Mouse (Mus musculus): ENCODE measurements around the gene Hmcn1. TPM values are rescaled to one million over a fixed set of nuclear protein-coding genes. Genes with fewer than 3 reads are reported as not detected.

Gene Hmcn1
- polyA plus RNA-seq, 1 experiment from 2014 or later, result 18.1 TPM

GRCm38 (mm10) chr1:150587410-150587809, 405.8 kb downstream of the Hmcn1 start:
- ATAC-seq (replicated peaks; ENCODE audit: extremely low read depth, insufficient read depth, low FRiP score), result no peak
- no peaks in the 10 kb centered on the region for H3K4me1 ChIP-seq (ENCODE audit: control insufficient read depth, insufficient read depth, low read length)
- H3K4me2 ChIP-seq (ENCODE audit: low read depth, low read length), result no peak overlapping the region
- H3K36me3 ChIP-seq (ENCODE audit: control insufficient read depth, insufficient read depth), result peaks cover 22% of the 10 kb centered on the region; the same call in 1 of the 2 replicates
- H3K4me3 ChIP-seq (ENCODE audit: low read length), result no peak overlapping the region
- H3K9me3 ChIP-seq (replicated peaks; ENCODE audit: control insufficient read depth, low read length), result no peaks in the 10 kb centered on the region
- H3K27me3 ChIP-seq (ENCODE audit: control insufficient read depth, insufficient read depth, low read length), result no peaks in the 10 kb centered on the region
- no peak overlapping the region for H3K27ac ChIP-seq (ENCODE audit: low read length)
- H3K9ac ChIP-seq (ENCODE audit: low read length), result no peak overlapping the region

GRCm38 (mm10) chr1:150584477-150584876, 408.8 kb downstream of the Hmcn1 start:
- Histone ChIP-seq H3K9me3 (replicated peaks; ENCODE audit: control insufficient read depth, low read length) (no peaks in the 10 kb centered on the region), H3K4me1 (ENCODE audit: control insufficient read depth, insufficient read depth, low read length) (no peaks in the 10 kb centered on the region), H3K27ac (ENCODE audit: low read length) (no peak overlapping the region), H3K36me3 (ENCODE audit: control insufficient read depth, insufficient read depth) (peaks cover 26% of the 10 kb centered on the region; the same call in 1 of the 2 replicates), H3K4me3 (ENCODE audit: low read length) (no peak overlapping the region), H3K4me2 (ENCODE audit: low read depth, low read length) (no peak overlapping the region), H3K9ac (ENCODE audit: low read length) (no peak overlapping the region), H3K27me3 (ENCODE audit: control insufficient read depth, insufficient read depth, low read length) (no peaks in the 10 kb centered on the region)
- 76% methylated on average over 2 of the region's 2 CpGs for WGBS
- no peak for ATAC-seq (replicated peaks; ENCODE audit: extremely low read depth, insufficient read depth, low FRiP score)

GRCm38 (mm10) chr1:150583734-150584133, 409.5 kb downstream of the Hmcn1 start:
- Histone ChIP-seq H3K27ac (ENCODE audit: low read length) (no peak overlapping the region), H3K36me3 (ENCODE audit: control insufficient read depth, insufficient read depth) (peaks cover 29% of the 10 kb centered on the region; the same call in 1 of the 2 replicates), H3K4me1 (ENCODE audit: control insufficient read depth, insufficient read depth, low read length) (no peaks in the 10 kb centered on the region), H3K4me2 (ENCODE audit: low read depth, low read length) (no peak overlapping the region), H3K4me3 (ENCODE audit: low read length) (no peak overlapping the region), H3K9me3 (replicated peaks; ENCODE audit: control insufficient read depth, low read length) (no peaks in the 10 kb centered on the region), H3K9ac (ENCODE audit: low read length) (no peak overlapping the region), H3K27me3 (ENCODE audit: control insufficient read depth, insufficient read depth, low read length) (no peaks in the 10 kb centered on the region)
- 58% methylated on average over 8 of the region's 8 CpGs for WGBS
- no peak for ATAC-seq (replicated peaks; ENCODE audit: extremely low read depth, insufficient read depth, low FRiP score)

- no peaks in the 10 kb centered on the region for H3K4me1 ChIP-seq (ENCODE audit: control insufficient read depth, insufficient read depth, low read length)
- 57% methylated on average over 7 of the region's 7 CpGs for WGBS
Measured at GRCm38 (mm10) chr1:150580561-150580960, 412.7 kb downstream of the Hmcn1 start.

GRCm38 (mm10) chr1:150573407-150573806, 419.8 kb downstream of the Hmcn1 start:
- no peaks in the 10 kb centered on the region for H3K4me1 ChIP-seq (ENCODE audit: control insufficient read depth, insufficient read depth, low read length)
- H3K9ac ChIP-seq (ENCODE audit: low read length), result no peak overlapping the region
- H3K27me3 ChIP-seq (ENCODE audit: control insufficient read depth, insufficient read depth, low read length), result no peaks in the 10 kb centered on the region
- no peaks in the 10 kb centered on the region for H3K9me3 ChIP-seq (replicated peaks; ENCODE audit: control insufficient read depth, low read length)
- 88% methylated on average over 8 of the region's 8 CpGs for WGBS
- H3K36me3 ChIP-seq (ENCODE audit: control insufficient read depth, insufficient read depth), result peaks cover 14% of the 10 kb centered on the region
- ATAC-seq (replicated peaks; ENCODE audit: extremely low read depth, insufficient read depth, low FRiP score), result no peak
- no peak overlapping the region for H3K4me3 ChIP-seq (ENCODE audit: low read length)
- H3K27ac ChIP-seq (ENCODE audit: low read length), result no peak overlapping the region
- H3K4me2 ChIP-seq (ENCODE audit: low read depth, low read length), result no peak overlapping the region

More at GRCm38 (mm10) chr1:150580561-150580960, 412.7 kb downstream of the Hmcn1 start:
- no peak overlapping the region for H3K4me3 ChIP-seq (ENCODE audit: low read length)
- H3K27ac ChIP-seq (ENCODE audit: low read length), result no peak overlapping the region
- no peak overlapping the region for H3K9ac ChIP-seq (ENCODE audit: low read length)
- no peak for ATAC-seq (replicated peaks; ENCODE audit: extremely low read depth, insufficient read depth, low FRiP score)
- H3K36me3 ChIP-seq (ENCODE audit: control insufficient read depth, insufficient read depth), result peaks cover 14% of the 10 kb centered on the region
- H3K4me2 ChIP-seq (ENCODE audit: low read depth, low read length), result no peak overlapping the region
- H3K27me3 ChIP-seq (ENCODE audit: control insufficient read depth, insufficient read depth, low read length), result no peaks in the 10 kb centered on the region
- H3K9me3 ChIP-seq (replicated peaks; ENCODE audit: control insufficient read depth, low read length), result no peaks in the 10 kb centered on the region

- Histone ChIP-seq H3K4me3 (ENCODE audit: low read length) (no peak overlapping the region), H3K9ac (ENCODE audit: low read length) (no peak overlapping the region), H3K27ac (ENCODE audit: low read length) (no peak overlapping the region), H3K9me3 (replicated peaks; ENCODE audit: control insufficient read depth, low read length) (no peaks in the 10 kb centered on the region), H3K4me1 (ENCODE audit: control insufficient read depth, insufficient read depth, low read length) (no peaks in the 10 kb centered on the region), H3K27me3 (ENCODE audit: control insufficient read depth, insufficient read depth, low read length) (no peaks in the 10 kb centered on the region), H3K4me2 (ENCODE audit: low read depth, low read length) (no peak overlapping the region), H3K36me3 (ENCODE audit: control insufficient read depth, insufficient read depth) (peaks cover 11% of the 10 kb centered on the region; the same call in 1 of the 2 replicates)
- ATAC-seq (replicated peaks; ENCODE audit: extremely low read depth, insufficient read depth, low FRiP score), result no peak
- WGBS, result 74% methylated on average over 4 of the region's 4 CpGs
Measured at GRCm38 (mm10) chr1:150570562-150571156, 422.6 kb downstream of the Hmcn1 start.

GRCm38 (mm10) chr1:150569820-150570543, 423.3 kb downstream of the Hmcn1 start:
- Histone ChIP-seq H3K36me3 (ENCODE audit: control insufficient read depth, insufficient read depth) (peaks cover 12% of the 10 kb centered on the region; the same call in 1 of the 2 replicates), H3K9ac (ENCODE audit: low read length) (no peak overlapping the region), H3K27ac (ENCODE audit: low read length) (no peak overlapping the region), H3K9me3 (replicated peaks; ENCODE audit: control insufficient read depth, low read length) (no peaks in the 10 kb centered on the region), H3K27me3 (ENCODE audit: control insufficient read depth, insufficient read depth, low read length) (no peaks in the 10 kb centered on the region), H3K4me3 (ENCODE audit: low read length) (no peak overlapping the region), H3K4me2 (ENCODE audit: low read depth, low read length) (no peak overlapping the region), H3K4me1 (ENCODE audit: control insufficient read depth, insufficient read depth, low read length) (no peaks in the 10 kb centered on the region)
- 89% methylated on average over 5 of the region's 5 CpGs for WGBS
- ATAC-seq (replicated peaks; ENCODE audit: extremely low read depth, insufficient read depth, low FRiP score), result no peak

- ATAC-seq (replicated peaks; ENCODE audit: extremely low read depth, insufficient read depth, low FRiP score), result no peak
- Histone ChIP-seq H3K27me3 (ENCODE audit: control insufficient read depth, insufficient read depth, low read length) (no peaks in the 10 kb centered on the region), H3K4me1 (ENCODE audit: control insufficient read depth, insufficient read depth, low read length) (no peaks in the 10 kb centered on the region), H3K9ac (ENCODE audit: low read length) (no peak overlapping the region), H3K4me3 (ENCODE audit: low read length) (no peak overlapping the region), H3K36me3 (ENCODE audit: control insufficient read depth, insufficient read depth) (peaks cover 18% of the 10 kb centered on the region; the same call in 1 of the 2 replicates), H3K27ac (ENCODE audit: low read length) (no peak overlapping the region), H3K4me2 (ENCODE audit: low read depth, low read length) (no peak overlapping the region), H3K9me3 (replicated peaks; ENCODE audit: control insufficient read depth, low read length) (no peaks in the 10 kb centered on the region)
- 70% methylated on average over 4 of the region's 4 CpGs for WGBS
Measured at GRCm38 (mm10) chr1:150566287-150566686, 426.9 kb downstream of the Hmcn1 start.

- 78% methylated on average over 3 of the region's 3 CpGs for whole genome bisulfite sequencing
- no peak overlapping the region for H3K27ac ChIP-seq (ENCODE audit: low read length)
Measured at GRCm38 (mm10) chr1:150556621-150557020, 436.6 kb downstream of the Hmcn1 start.

More at GRCm38 (mm10) chr1:150556621-150557020, 436.6 kb downstream of the Hmcn1 start:
- Histone ChIP-seq H3K9ac (ENCODE audit: low read length) (no peak overlapping the region), H3K4me2 (ENCODE audit: low read depth, low read length) (no peak overlapping the region), H3K4me1 (ENCODE audit: control insufficient read depth, insufficient read depth, low read length) (no peaks in the 10 kb centered on the region), H3K27me3 (ENCODE audit: control insufficient read depth, insufficient read depth, low read length) (no peaks in the 10 kb centered on the region), H3K36me3 (ENCODE audit: control insufficient read depth, insufficient read depth) (peaks cover 5% of the 10 kb centered on the region; the same call in 1 of the 2 replicates), H3K9me3 (replicated peaks; ENCODE audit: control insufficient read depth, low read length) (no peaks in the 10 kb centered on the region), H3K4me3 (ENCODE audit: low read length) (no peak overlapping the region)
- ATAC-seq (replicated peaks; ENCODE audit: extremely low read depth, insufficient read depth, low FRiP score), result no peak

Data from heart, embryonic 16.5 days (tissue).